Mouse (Mus musculus) liver, postnatal 0 days (tissue): ENCODE results near the gene Txndc12. TPM values are rescaled to one million over a fixed set of nuclear protein-coding genes. Genes with fewer than 3 reads are reported as not detected.

ENCODE experiments used
- ATAC-seq: fragments of 200-750 bp; cut with Nextera tagmentation; 2 replicates; pipeline ENCODE4 v1.8.0; 2017; ENCODE audit warnings: mild to moderate bottlenecking, moderate library complexity
- DNase-seq: peaks from one replicate; pipeline ENCODE4 v3.0.0-alpha.2; 2016
- H3K27ac ChIP-seq: fragments of 300-500 bp; sonication (generic); 2 replicates; pipeline ENCODE4 v1.5.1; 2014; ENCODE audit warnings: antibody characterized with exemption, moderate library complexity, mild to moderate bottlenecking, low read depth
- H3K27me3 ChIP-seq: fragments of 300-500 bp; sonication (generic); 2 replicates; pipeline ENCODE4 v1.6.1; 2014; ENCODE audit warnings: low read length, control low read depth, mixed read lengths; ENCODE audit not compliant: insufficient read depth
- H3K36me3 ChIP-seq: fragments of 300-500 bp; sonication (generic); replicated peaks from 2 replicates; pipeline ENCODE4 v1.6.1; 2014; ENCODE audit warnings: mild to moderate bottlenecking, control low read depth, low read length, moderate library complexity, mixed read lengths; ENCODE audit not compliant: insufficient read depth
- H3K4me1 ChIP-seq: fragments of 300-500 bp; sonication (generic); 2 replicates; pipeline ENCODE4 v1.6.1; 2014; ENCODE audit warnings: antibody characterized with exemption, mild to moderate bottlenecking, control low read depth; ENCODE audit not compliant: insufficient read depth
- H3K4me2 ChIP-seq: fragments of 300-500 bp; sonication (generic); 2 replicates; pipeline ENCODE4 v1.6.1; 2014; ENCODE audit warnings: low read depth, mild to moderate bottlenecking, low read length, moderate library complexity, mixed read lengths
- H3K4me3 ChIP-seq: fragments of 300-500 bp; sonication (generic); 2 replicates; pipeline ENCODE4 v1.5.1; 2014; ENCODE audit warnings: low read depth, low read length
- H3K9ac ChIP-seq: fragments of 300-500 bp; sonication (generic); replicated peaks from 2 replicates; pipeline ENCODE4 v1.6.1; 2014; ENCODE audit warnings: mild to moderate bottlenecking, moderate library complexity
- H3K9me3 ChIP-seq: fragments of 300-500 bp; sonication (generic); 2 replicates; pipeline ENCODE4 v1.6.1; 2016; ENCODE audit warnings: mild to moderate bottlenecking, control low read depth, low read length, mixed read lengths
- CTCF ChIP-seq: sonication (generic); IDR thresholded peaks from 2 replicates; pipeline ENCODE4 v1.5.1; 2016; ENCODE audit warnings: antibody characterized with exemption, low read depth
- EP300 ChIP-seq: IDR thresholded peaks from 2 replicates; pipeline ENCODE4 v1.6.1; 2016; ENCODE audit warnings: antibody characterized with exemption, low read depth, mild to moderate bottlenecking
- WGBS: fragments of 180-500 bp; shearing (Covaris S2); extraction: QIAGEN DNeasy Blood & Tissue Kit; methylation state at CpG from one replicate; pipeline ENCODE4 v1.1.7; 2014; ENCODE audit not compliant: insufficient replicate concordance; 5-methylcytosine and 5-hydroxymethylcytosine counted together
- polyA plus RNA-seq: library from polyadenylated mRNA; unstranded; fragments of >200 nt; fragmentation: Nextera tagmentation; extraction: Ambion mirVana; gene quantifications from 2 replicates; pipeline ENCODE4 v1.2.1, GENCODE M21; 2015

Gene Txndc12
- polyA plus RNA-seq, 1 experiment from 2014 or later = 44.2 TPM

DNA sequence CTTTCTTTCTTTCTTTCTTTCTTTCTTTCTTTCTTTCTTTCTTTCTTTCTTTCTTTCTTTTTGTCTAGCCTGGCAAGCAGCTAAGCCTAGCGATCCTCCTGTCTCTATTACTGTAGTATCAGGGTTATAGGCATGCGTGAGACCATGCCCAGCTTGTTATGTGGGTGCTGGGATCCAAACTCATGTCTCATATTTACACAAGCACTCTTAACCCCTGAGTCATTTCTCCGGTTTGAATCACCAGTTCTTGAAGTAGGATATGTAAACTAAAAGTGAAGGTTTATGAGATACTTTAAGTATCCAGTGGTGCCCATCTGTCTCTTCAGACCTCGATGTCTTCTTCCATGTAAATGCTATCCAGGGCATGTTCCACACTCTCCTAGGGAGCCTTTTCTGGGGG lies 53.1 kb downstream of the Txndc12 start:
- TF ChIP-seq CTCF (no peak), EP300 (no peak)
- no peak for ATAC-seq
- 70% methylated on average over 4 of the region's 4 CpGs for WGBS

DNA sequence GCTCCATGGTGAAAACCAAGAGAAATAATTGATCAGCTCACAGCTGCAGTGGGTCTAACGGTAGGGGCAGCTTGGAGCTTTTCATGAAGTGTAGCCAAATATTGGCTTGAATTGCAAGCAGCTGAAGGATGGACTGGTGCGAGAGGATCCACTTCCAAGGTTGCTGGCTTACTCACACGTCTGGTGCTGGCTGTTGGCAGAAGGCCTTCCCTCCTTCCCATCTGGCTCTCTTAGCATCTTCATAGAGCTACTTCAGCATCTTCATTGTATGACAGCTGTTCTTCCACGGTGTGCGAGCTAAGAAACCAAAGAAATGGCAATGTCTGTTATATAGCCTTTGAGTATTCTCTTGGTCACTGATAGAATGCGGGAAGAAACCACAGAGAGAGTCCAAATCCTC lies 56.5 kb downstream of the Txndc12 start:
- Histone ChIP-seq H3K4me2 (no peak overlapping the region), H3K9ac (no peak overlapping the region), H3K27me3 (no peaks in the 10 kb centered on the region), H3K36me3 (no peaks in the 10 kb centered on the region), H3K4me1 (no peaks in the 10 kb centered on the region), H3K4me3 (no peak overlapping the region), H3K9me3 (no peaks in the 10 kb centered on the region), H3K27ac (no peak overlapping the region)
- 80% methylated on average over 6 of the region's 6 CpGs for WGBS
- no peak for DNase-seq
- ATAC-seq = no peak
- no peak for TF ChIP-seq EP300
- no peak for TF ChIP-seq CTCF

More for the DNA sequence above, 53.1 kb downstream of the Txndc12 start:
- DNase-seq = no peak
- Histone ChIP-seq H3K9ac (no peak overlapping the region), H3K4me1 (no peaks in the 10 kb centered on the region), H3K36me3 (no peaks in the 10 kb centered on the region), H3K27me3 (no peaks in the 10 kb centered on the region), H3K9me3 (no peaks in the 10 kb centered on the region), H3K27ac (no peak overlapping the region), H3K4me3 (no peak overlapping the region), H3K4me2 (no peak overlapping the region)

DNA sequence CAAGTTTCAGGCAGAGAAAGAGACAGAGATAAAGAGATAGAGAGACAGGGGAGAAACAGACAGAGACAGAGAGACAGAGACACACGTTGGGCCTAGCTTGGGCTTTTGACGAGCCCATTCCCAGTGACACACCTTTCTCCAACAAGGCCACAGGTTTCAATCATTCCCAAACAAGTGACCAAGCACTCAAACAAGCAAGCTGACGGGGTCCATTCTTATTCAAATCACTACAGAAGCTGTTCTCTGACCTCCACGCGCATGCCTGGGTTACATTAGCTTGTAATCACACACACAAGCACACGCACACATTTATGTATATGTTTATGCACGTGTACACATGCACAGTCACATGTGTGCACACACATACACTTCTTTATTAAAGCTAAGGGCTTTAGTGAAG lies 66.0 kb downstream of the Txndc12 start:
- Histone ChIP-seq H3K27ac (no peak overlapping the region), H3K9me3 (no peaks in the 10 kb centered on the region), H3K36me3 (no peaks in the 10 kb centered on the region), H3K27me3 (no peaks in the 10 kb centered on the region), H3K4me3 (no peak overlapping the region), H3K9ac (no peak overlapping the region), H3K4me2 (no peak overlapping the region), H3K4me1 (no peaks in the 10 kb centered on the region)
- WGBS = 85% methylated on average over 7 of the region's 7 CpGs
- DNase-seq = no peak
- no peak for TF ChIP-seq EP300
- no peak for TF ChIP-seq CTCF
- ATAC-seq = no peak

DNA sequence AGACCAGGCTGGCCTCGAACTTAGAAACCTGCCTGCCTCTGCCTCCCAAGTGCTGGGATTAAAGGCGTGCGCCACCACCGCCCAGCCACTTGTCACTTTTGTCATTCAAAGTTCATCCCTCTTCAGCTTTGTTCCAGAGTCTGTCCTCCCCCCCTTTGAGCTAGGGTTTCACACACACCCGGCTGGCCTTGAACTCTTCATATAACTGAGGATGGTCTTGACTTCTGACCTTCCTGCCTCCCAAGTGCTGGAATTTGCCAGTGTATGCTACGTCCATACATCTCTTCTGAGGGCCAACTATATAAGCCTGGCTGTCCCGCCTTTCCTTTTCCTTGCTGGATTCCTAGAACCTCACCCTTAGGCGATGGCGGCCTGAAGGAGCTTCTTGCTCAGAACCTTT lies 68.5 kb downstream of the Txndc12 start:
- DNase-seq (no peak), ATAC-seq (no peak)
- H3K27ac ChIP-seq = no peak overlapping the region
- H3K9me3 ChIP-seq = no peaks in the 10 kb centered on the region
- H3K4me3 ChIP-seq = no peak overlapping the region
- H3K4me1 ChIP-seq = no peaks in the 10 kb centered on the region
- no peaks in the 10 kb centered on the region for H3K27me3 ChIP-seq
- WGBS = 83% methylated on average over 9 of the region's 9 CpGs
- TF ChIP-seq EP300 (no peak), CTCF (no peak)
- H3K36me3 ChIP-seq = no peaks in the 10 kb centered on the region
- no peak overlapping the region for H3K9ac ChIP-seq
- no peak overlapping the region for H3K4me2 ChIP-seq

DNA sequence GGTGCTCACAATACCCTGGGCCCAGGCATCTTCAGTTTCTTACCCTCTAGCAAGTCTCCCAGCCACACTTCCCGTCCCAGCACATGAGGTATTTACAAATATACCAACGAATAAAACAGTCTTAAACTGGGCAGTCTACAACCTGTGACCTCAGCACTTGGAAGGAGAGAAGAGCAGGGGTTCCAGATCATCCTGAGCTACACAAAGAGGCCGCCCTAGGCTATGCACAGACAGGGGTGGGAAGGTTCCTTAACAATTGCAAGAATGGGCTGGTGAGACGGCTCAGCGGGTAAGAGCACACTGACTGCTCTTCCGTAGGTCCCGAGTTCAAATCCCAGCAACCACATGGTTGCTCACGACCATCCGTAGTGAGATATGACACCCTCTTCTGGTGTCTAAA lies 68.9 kb downstream of the Txndc12 start:
- H3K36me3 ChIP-seq = no peaks in the 10 kb centered on the region
- no peak overlapping the region for H3K27ac ChIP-seq
- TF ChIP-seq CTCF = no peak
- TF ChIP-seq EP300 = no peak
- DNase-seq = no peak
- H3K9ac ChIP-seq = no peak overlapping the region
- no peak overlapping the region for H3K4me3 ChIP-seq
- no peak overlapping the region for H3K4me2 ChIP-seq
- WGBS = 83% methylated on average over 9 of the region's 9 CpGs
- no peaks in the 10 kb centered on the region for H3K9me3 ChIP-seq
- no peak for ATAC-seq
- H3K27me3 ChIP-seq = no peaks in the 10 kb centered on the region
- H3K4me1 ChIP-seq = no peaks in the 10 kb centered on the region

DNA sequence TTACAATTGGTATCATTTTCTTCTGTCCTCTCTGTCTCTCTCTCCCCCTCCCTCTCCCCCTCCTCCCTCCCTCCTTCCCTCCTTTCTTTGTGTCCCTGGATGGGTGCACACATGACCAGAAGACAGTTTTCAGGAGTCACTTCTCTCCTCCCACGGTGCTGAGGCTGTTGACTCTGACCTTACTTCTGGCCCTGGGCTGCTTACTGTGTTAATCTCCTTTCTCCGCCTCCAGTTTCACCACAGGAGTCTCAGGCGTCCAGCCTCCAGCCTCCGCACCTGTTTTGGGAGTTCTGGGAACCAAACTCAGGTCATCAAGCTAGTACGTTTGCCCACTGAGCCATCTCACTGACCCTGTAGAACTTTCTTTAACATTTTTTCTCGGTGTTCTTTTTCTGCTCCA lies 69.7 kb downstream of the Txndc12 start:
- no peaks in the 10 kb centered on the region for H3K36me3 ChIP-seq
- no peak for DNase-seq
- no peak for TF ChIP-seq EP300
- 62% methylated on average over 6 of the region's 6 CpGs for WGBS
- no peak overlapping the region for H3K4me2 ChIP-seq
- H3K4me1 ChIP-seq = no peaks in the 10 kb centered on the region
- no peaks in the 10 kb centered on the region for H3K9me3 ChIP-seq
- no peak for ATAC-seq
- no peak overlapping the region for H3K27ac ChIP-seq
- no peak overlapping the region for H3K9ac ChIP-seq
- H3K27me3 ChIP-seq = no peaks in the 10 kb centered on the region
- H3K4me3 ChIP-seq = no peak overlapping the region

DNA sequence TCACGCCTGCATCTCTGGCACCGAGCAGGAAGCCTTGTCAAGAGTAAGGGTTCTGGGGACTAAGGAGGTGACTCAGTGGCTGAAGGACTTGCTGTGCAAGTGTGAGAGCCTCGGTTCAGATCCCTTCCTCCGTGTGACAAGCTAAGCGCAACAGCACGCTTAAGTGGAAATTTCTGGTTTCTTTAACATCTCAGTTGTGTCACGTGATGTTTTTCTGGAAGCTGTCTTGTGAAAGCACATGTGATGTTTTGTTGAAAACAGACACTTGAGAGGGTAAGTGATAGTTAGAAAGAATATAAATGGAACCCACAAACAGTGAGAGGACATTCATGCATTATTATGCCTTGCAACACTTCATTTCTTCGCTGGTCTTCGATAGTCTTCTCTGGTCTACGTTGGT lies 70.4 kb downstream of the Txndc12 start:
- Histone ChIP-seq H3K9me3 (no peaks in the 10 kb centered on the region), H3K4me2 (no peak overlapping the region), H3K4me1 (no peaks in the 10 kb centered on the region), H3K9ac (no peak overlapping the region), H3K4me3 (no peak overlapping the region), H3K27ac (no peak overlapping the region), H3K27me3 (no peaks in the 10 kb centered on the region), H3K36me3 (no peaks in the 10 kb centered on the region)
- WGBS = 78% methylated on average over 10 of the region's 10 CpGs
- TF ChIP-seq CTCF (no peak), EP300 (no peak)
- no peak for ATAC-seq
- DNase-seq = no peak
